Mouse (Mus musculus): ENCODE measurements around the gene Axin2.

DNA sequence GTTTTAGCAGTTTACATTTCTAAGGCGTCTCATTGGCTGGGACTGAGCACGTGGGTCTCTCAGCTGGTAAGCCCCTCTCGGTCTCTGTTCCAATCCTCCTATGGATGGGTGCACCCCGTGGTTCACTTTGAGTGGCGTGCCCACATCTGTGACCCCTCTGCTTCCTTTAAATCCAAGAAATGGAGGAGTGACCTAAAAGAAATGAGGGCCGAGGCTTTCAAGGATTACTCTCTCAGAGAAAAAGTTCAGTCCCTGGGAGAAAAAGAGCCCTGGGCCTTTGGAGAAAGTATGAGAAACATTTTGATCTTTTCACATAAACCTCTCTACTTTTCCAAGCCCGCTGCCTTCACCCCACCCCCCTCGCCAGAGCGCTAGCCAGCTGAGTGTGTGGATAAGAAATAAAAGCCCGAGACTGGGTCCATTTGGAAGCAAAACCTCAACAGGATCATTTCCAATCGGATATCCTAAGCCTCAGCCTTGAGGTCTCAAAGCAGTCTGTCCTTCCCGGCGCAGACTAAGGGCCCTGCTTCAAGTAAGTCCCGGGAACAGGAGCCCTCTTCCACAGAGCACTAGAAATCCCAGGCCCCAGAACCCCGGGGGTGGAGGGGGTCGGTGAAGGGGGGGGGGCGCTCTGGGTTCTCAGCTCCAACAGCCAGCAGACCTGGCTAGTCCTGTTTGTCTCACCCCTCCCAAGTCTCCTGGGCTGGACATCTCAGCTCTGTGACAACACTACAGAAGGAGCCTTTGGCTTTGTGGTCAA, 28.9 kb upstream of the Axin2 start:
- TF ChIP-seq CTCF (IDR thresholded peaks at IDR 0.05; ENCODE audit: low read depth, low read length) = no peak
- no peak for TF ChIP-seq POLR2A (IDR thresholded peaks at IDR 0.05; ENCODE audit: insufficient read depth, low read length)
- no peak for TF ChIP-seq EP300 (IDR thresholded peaks at IDR 0.05; ENCODE audit: insufficient read depth, low read depth, low read length)
